Mouse (Mus musculus): ENCODE results near the gene Serpine1. TPM values are rescaled to one million over a fixed set of nuclear protein-coding genes. Genes with fewer than 3 reads are reported as not detected.
"Not testable (repeated sequence)": the region's sequence is repeated elsewhere in the genome, so short reads cannot be mapped to it uniquely, and the experiment has no call there.

The Serpine1 gene
- total RNA-seq (2014; rRNA removed) (3.3 and 3.7 TPM in 2 replicates), polyA plus RNA-seq (2015; fragmentation: Nextera tagmentation; extraction: Ambion mirVana) (0.06 and 0.30 TPM in 2 replicates)

DNA sequence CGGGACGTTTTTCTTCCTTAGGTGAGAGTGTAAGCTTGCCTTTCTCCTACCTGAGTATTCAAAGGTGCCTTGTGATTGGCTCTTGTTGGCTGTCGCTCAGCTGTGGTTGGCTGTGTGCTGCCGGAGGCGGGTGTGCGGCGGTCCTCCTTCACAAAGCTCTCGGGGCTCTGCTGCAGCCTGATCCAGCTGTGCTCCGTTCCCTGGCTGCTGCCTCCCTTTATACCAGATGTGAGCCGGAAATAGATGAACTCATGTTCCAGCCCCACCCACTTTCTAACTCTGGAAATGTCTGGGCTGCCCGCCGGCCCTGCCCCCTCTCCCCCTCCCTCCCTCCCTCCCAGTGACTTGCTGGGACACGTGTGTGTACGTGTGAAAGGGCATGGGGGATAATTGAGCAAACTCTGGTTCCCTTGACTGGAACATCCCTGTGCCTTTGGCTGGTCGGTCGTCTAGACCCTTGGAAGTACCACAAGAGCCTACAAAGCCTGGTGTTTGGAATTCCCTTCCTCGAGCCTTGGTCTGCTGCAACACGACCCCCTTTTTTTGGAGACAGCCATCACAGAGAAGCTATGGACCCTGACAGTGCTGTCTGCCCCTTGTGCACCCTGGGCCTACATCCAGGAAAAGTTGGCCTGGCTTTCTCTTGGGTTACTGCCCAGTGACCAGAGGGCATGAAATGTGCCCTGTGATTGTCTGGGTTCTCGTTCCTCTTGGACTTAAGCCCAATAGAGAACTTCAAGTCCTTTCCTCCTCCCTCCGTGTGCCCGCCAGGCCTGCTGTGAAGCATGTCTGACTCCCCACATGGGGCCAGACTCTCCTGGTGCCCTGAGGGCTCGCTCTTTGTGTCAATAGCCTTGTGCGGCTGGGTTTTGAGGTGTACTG lies at the start of gene Serpine1:
Gene Serpine1 (minus strand): TSS at position 190 of the 882 bp plus-strand sequence.
- no peaks in the 10 kb centered on the region for H3K9me3 ChIP-seq (ENCODE audit: low read length)
- no peaks in the 10 kb centered on the region for H3K36me3 ChIP-seq (ENCODE audit: insufficient read depth, low read length)
- H3K27ac ChIP-seq (ENCODE audit: low read depth, low read length): peak within 1 kb of the TSS; percentile 33
- peak within 1 kb of the TSS; percentile 47 for H3K4me2 ChIP-seq (ENCODE audit: low read depth, low read length, poor library complexity, severe bottlenecking)
- no peaks in the 10 kb centered on the region; the same call in 1 of the 2 replicates for H3K27me3 ChIP-seq (ENCODE audit: insufficient read depth, low read length)
- peak within 1 kb of the TSS; percentile 29; the same call in 1 of the 2 replicates for H3K9ac ChIP-seq (replicated peaks; ENCODE audit: low read length, poor library complexity, severe bottlenecking)
- H3K4me3 ChIP-seq (ENCODE audit: low read depth, low read length): peak within 1 kb of the TSS; percentile 10; the same call in 1 of the 2 replicates
- peak; percentile 85 for ATAC-seq (ENCODE audit: low FRiP score)
- no peak for TF ChIP-seq CTCF (IDR thresholded peaks at IDR 0.05)
- DNase-seq (ENCODE audit: low spot score): peak; percentile 78
- peaks cover 6% of the 10 kb centered on the region; the same call in 1 of the 2 replicates for H3K4me1 ChIP-seq (ENCODE audit: insufficient read depth, low read length)
- WGBS: 10% methylated on average over 23 of the region's 23 CpGs

GRCm38 (mm10) chr5:137121280-137121679 lies 49.2 kb upstream of the Serpine1 start:
- WGBS: 85% methylated on average over 4 of the region's 4 CpGs
- Histone ChIP-seq H3K9me3 (ENCODE audit: low read length) (no peaks in the 10 kb centered on the region), H3K4me2 (ENCODE audit: low read depth, low read length, poor library complexity, severe bottlenecking) (no peak overlapping the region), H3K36me3 (ENCODE audit: insufficient read depth, low read length) (no peaks in the 10 kb centered on the region), H3K27ac (ENCODE audit: low read depth, low read length) (no peak overlapping the region), H3K27me3 (ENCODE audit: insufficient read depth, low read length) (no peaks in the 10 kb centered on the region), H3K4me3 (ENCODE audit: low read depth, low read length) (no peak overlapping the region), H3K4me1 (ENCODE audit: insufficient read depth, low read length) (0 out of 2 replicates have a peak, but pooled peaks cover 8% of the 10 kb centered on the region), H3K9ac (replicated peaks; ENCODE audit: low read length, poor library complexity, severe bottlenecking) (no peak overlapping the region)
- DNase-seq (ENCODE audit: low spot score): no peak
- TF ChIP-seq CTCF (IDR thresholded peaks at IDR 0.05): no peak
- ATAC-seq (ENCODE audit: low FRiP score): no peak

GRCm38 (mm10) chr5:137118878-137119277 lies 46.8 kb upstream of the Serpine1 start:
- no peak overlapping the region for H3K4me2 ChIP-seq (ENCODE audit: low read depth, low read length, poor library complexity, severe bottlenecking)
- no peaks in the 10 kb centered on the region for H3K36me3 ChIP-seq (ENCODE audit: insufficient read depth, low read length)
- WGBS: 70% methylated on average over 4 of the region's 4 CpGs
- 0 out of 2 replicates have a peak, but pooled peaks cover 12% of the 10 kb centered on the region for H3K4me1 ChIP-seq (ENCODE audit: insufficient read depth, low read length)
- H3K9ac ChIP-seq (replicated peaks; ENCODE audit: low read length, poor library complexity, severe bottlenecking): no peak overlapping the region
- no peak overlapping the region for H3K4me3 ChIP-seq (ENCODE audit: low read depth, low read length)
- no peak for TF ChIP-seq CTCF (IDR thresholded peaks at IDR 0.05)
- H3K9me3 ChIP-seq (ENCODE audit: low read length): no peaks in the 10 kb centered on the region
- no peak for ATAC-seq (ENCODE audit: low FRiP score)
- H3K27me3 ChIP-seq (ENCODE audit: insufficient read depth, low read length): no peaks in the 10 kb centered on the region
- no peak overlapping the region for H3K27ac ChIP-seq (ENCODE audit: low read depth, low read length)
- no peak for DNase-seq (ENCODE audit: low spot score)

DNA sequence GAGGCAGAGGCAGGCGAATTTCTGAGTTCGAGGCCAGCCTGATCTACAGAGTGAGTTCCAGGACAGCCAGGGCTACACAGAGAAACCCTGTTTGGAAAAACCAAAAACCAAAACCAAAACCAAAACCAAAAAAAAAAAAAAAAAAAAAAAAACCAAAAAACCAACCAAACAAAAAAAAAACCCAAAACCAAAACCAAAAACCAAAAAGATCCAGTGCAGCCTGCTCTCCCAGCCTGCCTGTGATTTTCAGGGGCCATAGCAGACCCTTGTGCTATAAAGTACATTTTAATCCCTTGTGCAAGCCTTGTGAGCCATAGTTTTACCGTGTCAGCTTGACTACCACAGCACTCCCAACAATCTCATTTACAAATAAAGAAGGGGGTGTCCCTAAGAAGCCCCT lies 45.9 kb upstream of the Serpine1 start:
- ATAC-seq (ENCODE audit: low FRiP score); H3K27me3 ChIP-seq (ENCODE audit: insufficient read depth, low read length); H3K4me2 ChIP-seq (ENCODE audit: low read depth, low read length, poor library complexity, severe bottlenecking); DNase-seq (ENCODE audit: low spot score); H3K9me3 ChIP-seq (ENCODE audit: low read length); H3K9ac ChIP-seq (replicated peaks; ENCODE audit: low read length, poor library complexity, severe bottlenecking); H3K4me3 ChIP-seq (ENCODE audit: low read depth, low read length); H3K36me3 ChIP-seq (ENCODE audit: insufficient read depth, low read length); H3K27ac ChIP-seq (ENCODE audit: low read depth, low read length): not testable (repeated sequence)
- 83% methylated on average over 3 of the region's 3 CpGs for WGBS
- H3K4me1 ChIP-seq (ENCODE audit: insufficient read depth, low read length): 0 out of 2 replicates have a peak, but pooled peaks cover 10% of the 10 kb centered on the region

DNA sequence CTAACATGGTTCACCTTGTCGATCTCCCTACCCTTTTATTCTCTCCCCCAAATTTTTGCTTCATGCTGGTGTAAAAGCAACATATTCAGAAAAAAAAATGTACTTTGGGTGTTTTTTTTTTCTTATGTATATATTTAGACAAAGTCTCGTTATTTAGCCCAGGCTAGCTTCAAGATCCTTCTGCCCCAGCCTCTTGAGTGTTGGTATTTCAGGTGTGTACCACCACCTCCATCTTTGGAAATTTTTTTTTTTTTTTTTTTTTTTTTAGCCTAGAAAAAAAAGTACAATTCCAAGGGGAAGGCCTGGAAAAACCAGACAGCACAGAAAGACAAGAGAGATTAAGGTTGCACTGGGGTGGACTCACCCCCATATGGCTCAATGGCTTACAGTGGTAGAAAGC lies 44.9 kb upstream of the Serpine1 start:
- no peak overlapping the region for H3K27ac ChIP-seq (ENCODE audit: low read depth, low read length)
- H3K4me2 ChIP-seq (ENCODE audit: low read depth, low read length, poor library complexity, severe bottlenecking): no peak overlapping the region
- H3K4me3 ChIP-seq (ENCODE audit: low read depth, low read length): no peak overlapping the region
- 0 out of 2 replicates have a peak, but pooled peaks cover 4% of the 10 kb centered on the region for H3K4me1 ChIP-seq (ENCODE audit: insufficient read depth, low read length)
- no peaks in the 10 kb centered on the region for H3K9me3 ChIP-seq (ENCODE audit: low read length)
- ATAC-seq (ENCODE audit: low FRiP score): no peak
- no peak for DNase-seq (ENCODE audit: low spot score)
- WGBS: 87% methylated on average over 2 of the region's 2 CpGs
- no peak for TF ChIP-seq CTCF (IDR thresholded peaks at IDR 0.05)
- H3K9ac ChIP-seq (replicated peaks; ENCODE audit: low read length, poor library complexity, severe bottlenecking): no peak overlapping the region
- H3K27me3 ChIP-seq (ENCODE audit: insufficient read depth, low read length): no peaks in the 10 kb centered on the region
- no peaks in the 10 kb centered on the region for H3K36me3 ChIP-seq (ENCODE audit: insufficient read depth, low read length)
